Mouse (Mus musculus) heart, adult 8-10 months (tissue): ENCODE measurements around the gene Slc2a9. TPM values are rescaled to one million over a fixed set of nuclear protein-coding genes. Genes with fewer than 3 reads are reported as not detected.
"Not testable (repeated sequence)": the region's sequence is repeated elsewhere in the genome, so short reads cannot be mapped to it uniquely, and the experiment has no call there.

ENCODE experiments used
- DNase-seq: peaks from one replicate; pipeline ENCODE4 v3.0.0; 2022; ENCODE audit warnings: low spot score
- total RNA-seq, 4 experiments: library from RNA; stranded (reverse); gene quantifications; 2 replicates each; pipeline ENCODE4 v1.2.4; 2022

The Slc2a9 gene
- total RNA-seq, 4 experiments from 2014 or later: 0.94 to 2.1 (median 1.6) TPM

DNA sequence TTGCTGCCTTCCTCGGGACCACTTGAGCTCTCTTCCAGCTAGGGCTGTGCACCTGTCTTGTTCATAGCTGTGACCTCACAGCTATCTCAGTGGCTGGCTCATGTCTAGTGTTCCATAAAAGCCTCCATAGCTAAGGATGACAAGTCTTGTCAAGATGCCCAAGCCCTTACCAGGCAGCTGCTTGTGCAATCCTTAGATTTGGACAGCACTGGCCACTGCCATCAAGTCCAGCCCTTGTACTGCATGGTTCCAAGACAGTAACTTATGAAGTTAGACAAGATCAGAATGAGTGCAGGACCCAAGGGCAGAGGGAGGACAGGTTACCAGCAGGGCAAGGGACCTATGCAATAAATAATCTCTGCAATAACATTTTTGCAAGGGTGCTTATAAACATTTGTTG is 1.2 kb upstream of the Slc2a9 start:
- DNase-seq: no peak

DNA sequence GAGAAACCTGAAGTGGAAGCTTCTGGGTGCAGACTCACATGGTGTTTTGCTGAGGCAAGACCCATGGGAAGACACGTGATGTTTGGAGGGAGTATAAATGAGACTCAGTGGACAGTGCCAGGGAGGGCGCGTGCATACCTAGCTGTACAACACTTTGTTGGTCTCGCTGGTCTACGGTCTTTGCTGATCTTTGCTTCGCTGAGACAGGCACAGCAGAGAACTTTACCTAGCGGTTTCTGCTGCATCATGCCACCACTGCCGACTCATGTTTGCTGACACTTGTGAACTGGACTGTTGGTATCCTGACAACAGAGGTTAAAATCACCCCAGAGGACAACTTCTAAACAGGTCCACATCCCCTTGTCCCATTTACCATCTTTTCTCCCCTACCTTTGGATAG is 2.9 kb downstream of the Slc2a9 start:
- DNase-seq: no peak

DNA sequence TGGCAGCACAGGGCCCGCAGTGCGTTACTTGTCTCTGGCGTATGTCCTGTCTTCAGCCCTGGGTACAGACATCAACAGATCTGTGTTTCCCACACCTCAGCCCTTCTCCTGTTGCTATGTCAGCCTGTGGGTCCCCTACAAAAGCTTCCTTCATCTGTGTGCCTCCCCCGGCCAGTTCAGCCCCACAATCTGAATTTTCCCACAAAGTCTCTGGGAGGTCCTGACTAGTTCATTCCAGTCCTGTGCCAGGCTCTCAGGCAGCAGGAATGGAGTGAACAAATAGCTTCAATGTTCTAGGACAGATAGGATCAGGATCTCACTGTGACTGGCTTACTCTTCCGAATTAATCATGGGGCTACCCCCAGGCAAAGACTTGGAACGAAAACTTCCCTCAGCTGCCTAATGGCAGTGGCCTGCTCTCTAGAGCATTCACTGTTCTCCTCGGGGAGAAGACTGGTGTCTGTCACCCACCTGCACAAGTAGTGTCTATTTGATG is 3.6 kb downstream of the Slc2a9 start:
- no peak for DNase-seq

DNA sequence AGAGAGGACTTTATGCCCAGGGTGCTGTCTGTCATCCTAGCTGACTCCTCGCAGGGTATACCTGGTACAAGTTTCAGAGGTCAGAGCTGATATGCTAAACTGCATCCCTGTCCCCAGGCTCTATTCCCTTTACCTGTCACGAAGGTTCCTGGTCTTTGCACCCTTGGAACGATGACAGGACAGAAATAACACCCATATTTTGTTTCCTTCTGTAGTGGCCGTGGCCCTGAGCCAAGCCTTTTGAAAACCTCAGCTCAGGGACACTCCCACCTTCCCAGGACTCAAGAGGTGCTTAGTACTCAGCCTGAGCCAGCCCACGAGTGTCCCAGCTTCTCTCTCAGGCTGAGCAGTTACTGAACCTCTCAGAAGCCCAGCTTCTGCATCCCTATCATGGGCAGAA is 4.5 kb downstream of the Slc2a9 start:
- no peak for DNase-seq

DNA sequence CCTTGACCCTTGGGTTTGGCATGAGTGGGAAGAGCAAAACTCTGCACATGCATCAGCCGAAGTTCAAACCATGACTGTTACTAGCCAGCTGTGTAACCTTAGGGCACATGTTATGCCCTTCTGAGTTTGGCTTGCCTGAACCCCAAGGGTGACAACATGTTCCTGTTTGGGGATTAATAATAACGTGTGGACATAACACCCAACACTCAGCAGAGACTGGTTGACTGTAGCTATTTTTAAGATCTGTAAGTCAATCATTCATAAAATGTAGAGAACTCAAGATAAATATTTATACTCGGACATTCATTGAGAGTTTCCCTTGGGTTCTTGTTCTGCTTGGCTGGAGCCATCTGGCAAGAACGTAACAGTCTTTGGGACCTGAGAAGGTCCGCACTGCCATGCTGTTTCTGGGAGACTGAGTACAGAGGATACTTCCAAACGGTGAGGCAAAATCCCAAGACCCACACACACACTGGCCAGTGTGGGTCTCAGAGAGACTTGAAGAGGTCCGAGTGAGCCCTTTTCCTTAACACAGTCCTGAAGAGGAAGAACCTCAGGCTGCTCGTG is 6.4 kb downstream of the Slc2a9 start:
- DNase-seq: no peak

DNA sequence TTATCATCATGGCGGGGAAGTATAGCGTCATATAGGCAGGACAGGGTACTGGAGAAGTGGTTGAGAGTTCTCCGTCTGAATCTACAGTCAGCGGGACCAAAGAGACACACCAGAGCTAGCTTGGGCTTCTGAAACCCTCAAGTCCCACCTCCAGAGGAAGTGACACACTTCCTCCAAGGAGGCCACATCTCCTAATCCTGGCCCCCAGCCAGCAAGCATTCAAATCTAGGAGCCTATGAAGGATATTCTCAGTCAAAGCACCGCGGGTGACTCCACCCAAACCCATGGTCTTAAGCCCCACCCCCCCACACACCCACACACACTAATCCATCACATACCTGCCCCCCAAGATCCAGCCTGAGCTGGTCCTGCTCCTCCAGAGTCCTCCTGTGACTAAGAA is 9.1 kb downstream of the Slc2a9 start:
- no peak for DNase-seq

DNA sequence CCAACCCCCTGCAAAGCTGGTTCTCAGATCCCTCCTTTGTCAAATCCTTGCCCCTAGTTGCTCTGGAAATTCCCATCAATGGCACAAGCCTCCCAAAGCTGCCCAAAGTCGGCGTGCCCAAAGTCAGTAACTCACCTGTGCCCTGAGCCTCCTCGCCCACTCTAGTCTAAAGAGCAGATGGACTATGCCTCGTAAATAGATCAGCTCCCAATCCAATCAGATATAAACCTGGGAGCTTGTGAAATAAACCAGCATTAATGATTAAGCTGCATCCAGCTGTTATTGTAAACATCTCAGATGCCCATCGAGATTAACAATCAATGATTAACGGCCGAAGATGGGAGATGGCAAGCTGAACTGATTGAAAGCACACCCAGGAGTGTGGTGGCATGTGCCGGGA is 11.2 kb downstream of the Slc2a9 start:
- no peak for DNase-seq

DNA sequence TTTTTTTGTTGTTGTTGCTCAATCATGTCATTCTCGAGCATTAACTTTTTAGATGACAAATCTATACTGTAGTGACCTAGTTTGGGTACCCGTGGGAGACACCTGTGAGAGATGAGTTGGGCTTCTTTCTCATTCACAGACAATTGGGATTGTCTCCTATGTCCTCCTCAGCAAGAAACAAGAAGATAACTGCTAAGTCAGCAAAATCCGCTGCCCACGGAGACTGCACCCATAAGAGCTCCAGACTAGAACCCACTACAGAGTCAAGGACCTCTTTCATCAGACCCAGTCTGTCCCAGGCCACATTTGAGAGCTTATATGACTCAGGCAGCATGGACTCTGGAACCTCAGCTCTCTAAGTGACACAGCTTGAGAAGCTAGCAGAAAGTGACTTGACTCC is 13.2 kb downstream of the Slc2a9 start:
- no peak for DNase-seq

DNA sequence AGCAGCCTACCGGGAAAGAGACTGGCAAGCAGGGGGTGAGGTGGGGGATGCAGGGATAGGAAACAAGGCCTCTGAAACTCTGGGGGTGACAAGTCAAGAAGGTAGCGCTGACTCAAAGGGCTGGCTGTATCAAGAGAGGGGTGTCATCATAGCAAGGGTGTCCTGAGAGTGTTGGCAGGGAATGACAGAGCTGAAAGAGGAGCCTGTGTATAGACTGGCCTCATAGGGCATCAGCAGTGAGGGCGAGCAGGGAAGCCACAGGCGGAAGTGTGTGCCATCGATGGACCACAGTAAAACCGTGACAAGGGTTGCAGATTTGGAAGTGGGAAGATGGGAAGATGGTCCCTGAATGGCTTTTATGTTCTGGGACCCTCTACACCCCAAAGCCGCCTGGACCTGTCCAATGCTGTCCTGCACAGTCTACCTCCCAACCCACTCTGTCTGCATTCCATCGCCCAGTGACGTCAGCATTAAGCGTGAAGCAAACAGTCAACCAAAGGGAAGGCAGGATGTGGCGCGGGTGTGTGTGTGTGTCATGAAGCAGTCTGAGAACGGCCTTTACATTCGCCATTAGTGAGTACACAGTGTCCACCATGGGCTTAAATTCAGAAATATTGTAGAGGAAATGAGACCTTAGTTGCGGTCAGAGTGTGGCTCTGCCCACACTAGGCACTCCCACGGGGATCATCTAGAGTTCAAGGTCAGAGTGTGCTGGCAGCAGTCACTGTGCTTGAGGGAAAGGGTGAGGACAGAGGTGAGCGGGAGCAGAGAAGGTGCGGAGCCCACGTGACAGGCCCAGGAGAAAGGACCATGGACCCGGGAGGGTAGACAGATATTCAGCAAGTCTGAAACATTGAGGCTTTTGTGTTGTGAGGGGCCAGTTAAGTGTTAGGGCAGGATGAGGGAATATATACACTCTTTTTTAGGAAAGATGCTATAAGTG is 14.0 kb downstream of the Slc2a9 start:
- DNase-seq: no peak

DNA sequence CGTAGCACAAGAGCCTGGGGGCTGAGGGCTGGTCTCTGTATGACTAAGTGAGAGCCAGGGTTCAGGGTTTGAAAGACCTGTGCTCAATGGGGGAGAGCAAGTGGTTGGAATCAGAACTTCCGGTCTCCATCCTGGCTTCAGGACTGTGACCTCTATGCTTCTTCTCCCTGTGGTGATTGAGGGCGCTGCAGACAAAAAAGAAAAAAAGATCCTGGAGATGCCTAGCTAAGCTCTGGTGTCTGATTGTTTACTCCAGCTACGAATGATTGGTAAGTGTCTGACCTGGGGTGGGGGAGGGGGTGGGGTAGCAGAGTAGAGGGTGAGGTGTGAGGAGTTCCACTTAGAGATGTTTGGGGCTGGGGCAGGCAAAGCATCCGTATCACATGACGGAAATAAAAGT is 14.9 kb downstream of the Slc2a9 start:
- DNase-seq: no peak

DNA sequence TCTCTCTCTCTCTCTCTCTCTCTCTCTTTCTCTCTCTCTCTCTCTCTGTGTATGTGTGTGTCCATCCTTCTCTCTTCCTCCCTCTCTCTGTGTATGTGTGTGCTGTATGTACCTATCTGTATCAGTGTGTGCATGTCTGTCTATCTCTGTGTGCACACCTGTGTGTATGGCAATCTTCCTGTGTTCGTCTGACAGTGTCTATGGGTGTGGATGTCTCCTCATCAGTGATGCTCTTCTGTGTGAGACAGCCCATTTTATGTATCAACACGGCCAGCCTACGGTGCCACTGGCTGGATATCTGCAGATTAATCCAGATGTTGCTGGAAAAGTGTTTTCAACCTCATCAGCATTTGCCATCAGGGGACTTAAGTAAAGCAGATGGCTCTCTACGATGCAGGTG is 15.7 kb downstream of the Slc2a9 start:
- no peak for DNase-seq

DNA sequence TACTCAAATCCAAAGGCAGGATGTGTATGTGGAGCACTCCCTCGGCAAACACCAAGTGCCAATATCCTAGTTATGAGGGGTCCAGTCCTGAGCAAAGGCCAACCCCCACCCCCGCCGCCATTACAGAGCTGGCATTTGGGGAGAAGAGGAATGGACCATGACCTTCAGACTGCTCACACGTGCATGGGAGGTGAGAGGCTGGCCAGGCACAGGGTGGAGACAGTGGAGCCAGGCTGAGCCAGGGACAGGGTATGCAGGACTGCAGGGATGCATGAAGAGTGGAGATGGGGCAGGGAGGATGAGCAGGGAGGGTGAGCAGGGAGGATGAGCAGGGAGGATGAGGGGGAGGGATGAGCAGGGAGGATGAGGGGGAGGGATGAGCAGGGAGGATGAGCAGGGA is 17.0 kb downstream of the Slc2a9 start:
- no peak for DNase-seq

DNA sequence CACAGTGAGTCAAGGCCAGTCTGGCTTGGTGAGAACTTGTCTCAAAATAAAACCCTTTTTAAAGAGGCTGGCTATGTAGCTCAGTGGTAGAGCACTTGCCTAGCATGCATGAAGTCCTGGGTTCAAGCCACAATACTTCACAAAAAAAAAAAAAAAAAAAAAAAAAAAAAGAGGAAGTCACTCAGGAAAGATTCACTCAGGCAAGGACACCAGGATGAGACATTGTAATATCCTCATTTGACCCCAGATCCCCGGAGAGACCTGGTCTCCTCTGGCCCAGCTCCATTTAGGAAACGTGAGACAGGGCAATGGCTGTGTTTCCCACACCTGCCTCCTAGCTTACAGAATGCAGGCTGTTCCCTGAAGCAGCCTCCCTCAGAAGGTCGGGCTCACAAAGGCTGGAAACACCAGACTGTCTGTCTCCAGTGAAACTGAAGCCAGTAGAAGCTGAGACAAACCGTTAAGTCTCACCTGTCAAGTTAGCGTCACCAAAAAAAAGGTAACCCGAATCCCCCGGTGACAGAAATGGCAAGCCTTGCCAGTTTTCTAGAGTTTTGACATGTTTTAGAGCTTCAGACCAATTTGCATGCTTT is 19.3 kb downstream of the Slc2a9 start:
- no peak for DNase-seq

DNA sequence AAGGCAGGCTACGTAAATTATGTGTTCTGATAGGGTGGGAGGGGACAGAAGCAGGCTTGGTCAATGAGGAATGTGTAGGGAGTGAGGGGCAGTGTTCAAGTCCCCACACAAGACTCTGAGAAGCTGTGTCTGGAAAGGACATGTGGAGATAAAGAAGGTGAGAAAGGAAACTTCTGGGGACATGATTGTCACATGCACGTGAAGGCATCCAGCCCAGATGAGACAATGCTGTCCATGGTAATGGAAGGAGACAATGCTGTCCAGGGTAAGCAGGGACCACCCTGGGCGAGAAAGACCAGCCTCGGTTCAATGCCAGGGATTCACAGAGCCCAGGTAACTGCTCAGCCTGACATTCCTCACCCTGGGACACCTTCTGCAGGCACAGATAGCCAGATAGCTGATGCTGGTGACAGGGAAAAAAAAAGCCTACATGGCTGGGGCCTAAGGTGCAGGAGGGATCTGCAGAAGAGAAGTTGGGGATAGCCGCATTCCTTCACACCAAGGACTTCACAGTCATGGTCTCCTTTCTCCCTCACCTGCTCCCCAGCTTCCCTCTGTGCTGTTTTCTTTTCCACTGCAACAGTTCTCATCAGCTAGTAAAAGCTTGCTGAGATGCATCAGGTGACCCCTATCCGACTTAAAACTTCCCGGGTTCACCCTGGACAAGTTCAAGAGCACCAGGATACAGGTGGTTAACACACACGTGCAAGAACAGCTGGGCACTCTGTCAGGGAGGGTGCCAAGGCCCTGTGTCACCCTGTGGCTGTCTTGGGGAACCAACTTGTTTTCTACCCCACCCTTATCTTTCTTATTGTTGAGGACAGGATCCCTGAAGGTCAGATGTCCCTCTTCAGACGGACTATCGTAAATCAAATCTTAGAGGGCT is 21.9 kb downstream of the Slc2a9 start:
- DNase-seq: no peak

DNA sequence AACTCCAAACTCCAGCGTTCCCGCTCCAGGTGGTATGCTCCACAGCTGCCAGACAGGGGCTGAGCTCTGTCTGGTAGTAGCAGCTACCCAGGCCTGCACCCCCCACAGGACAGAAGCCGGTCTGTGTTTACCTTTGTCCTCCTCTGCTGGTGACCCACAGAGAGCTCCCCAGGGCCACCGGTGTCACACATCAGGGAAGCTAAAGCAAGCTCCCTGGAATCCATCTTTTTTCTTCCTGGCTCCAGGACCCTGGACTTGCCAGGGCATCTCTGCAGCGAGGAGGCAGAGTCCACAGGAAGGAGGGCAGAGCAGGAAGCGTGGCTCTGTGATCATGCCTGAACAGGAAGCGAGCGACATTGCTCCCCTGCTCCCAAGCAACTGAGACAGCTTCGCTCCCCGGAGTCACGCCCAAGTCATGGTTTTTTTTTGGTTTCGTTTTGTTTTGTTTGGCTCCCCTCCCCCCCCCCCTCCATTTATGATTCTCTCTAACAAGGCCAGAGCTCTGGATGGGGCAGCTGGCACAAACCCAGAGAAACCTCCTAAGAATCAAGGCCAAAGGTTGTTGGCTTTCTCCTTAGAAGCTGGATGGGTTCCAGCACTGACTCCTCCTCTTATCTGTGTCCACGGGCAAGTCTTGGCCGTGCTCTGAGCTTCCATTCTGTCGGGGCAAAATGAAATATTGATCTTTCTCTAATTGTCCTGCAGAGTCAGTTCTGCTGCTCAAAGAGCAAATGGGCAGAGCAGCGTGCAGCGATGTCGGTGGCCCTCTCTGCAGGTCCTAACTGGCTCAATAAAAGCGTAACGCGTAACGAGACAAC is 22.8 kb downstream of the Slc2a9 start:
- DNase-seq: peak; percentile 56

DNA sequence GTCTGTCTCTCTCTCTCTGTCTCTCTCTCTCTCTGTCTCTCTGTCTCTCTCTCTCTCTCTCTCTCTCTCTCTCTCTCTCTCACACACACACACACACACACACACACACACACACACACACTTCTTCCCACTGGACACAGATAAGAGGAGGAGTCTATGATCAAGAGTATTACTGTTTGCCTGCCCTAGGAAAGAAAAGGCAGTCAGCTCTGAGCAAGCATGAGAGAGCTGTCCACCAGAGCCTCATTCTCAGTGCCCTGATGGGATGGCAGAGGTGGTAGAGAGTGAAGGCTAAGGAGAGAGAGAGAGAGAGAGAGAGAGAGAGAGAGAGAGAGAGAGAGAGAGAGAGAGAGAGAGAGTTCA is 23.4 kb downstream of the Slc2a9 start:
- DNase-seq: not testable (repeated sequence)

DNA sequence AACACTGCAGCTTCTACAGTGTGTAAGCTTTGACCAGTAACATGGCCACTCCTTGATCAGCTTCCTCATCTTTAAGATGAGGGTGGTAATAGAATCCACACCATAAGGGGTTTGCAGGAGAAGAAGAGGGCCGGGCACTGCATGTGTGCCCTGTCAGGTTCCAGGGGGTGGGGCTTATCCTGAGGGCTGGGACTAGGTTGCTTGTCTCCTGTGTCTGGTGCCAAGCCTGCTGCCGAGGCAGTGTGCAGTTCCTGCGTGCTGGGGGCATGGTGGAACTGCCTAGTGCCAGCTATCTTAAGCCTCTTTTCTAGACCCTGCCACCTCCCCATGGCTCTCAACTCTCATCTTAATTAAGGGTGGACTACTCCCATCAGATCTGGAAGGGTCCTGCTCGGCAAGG is 23.9 kb downstream of the Slc2a9 start:
- DNase-seq: no peak

DNA sequence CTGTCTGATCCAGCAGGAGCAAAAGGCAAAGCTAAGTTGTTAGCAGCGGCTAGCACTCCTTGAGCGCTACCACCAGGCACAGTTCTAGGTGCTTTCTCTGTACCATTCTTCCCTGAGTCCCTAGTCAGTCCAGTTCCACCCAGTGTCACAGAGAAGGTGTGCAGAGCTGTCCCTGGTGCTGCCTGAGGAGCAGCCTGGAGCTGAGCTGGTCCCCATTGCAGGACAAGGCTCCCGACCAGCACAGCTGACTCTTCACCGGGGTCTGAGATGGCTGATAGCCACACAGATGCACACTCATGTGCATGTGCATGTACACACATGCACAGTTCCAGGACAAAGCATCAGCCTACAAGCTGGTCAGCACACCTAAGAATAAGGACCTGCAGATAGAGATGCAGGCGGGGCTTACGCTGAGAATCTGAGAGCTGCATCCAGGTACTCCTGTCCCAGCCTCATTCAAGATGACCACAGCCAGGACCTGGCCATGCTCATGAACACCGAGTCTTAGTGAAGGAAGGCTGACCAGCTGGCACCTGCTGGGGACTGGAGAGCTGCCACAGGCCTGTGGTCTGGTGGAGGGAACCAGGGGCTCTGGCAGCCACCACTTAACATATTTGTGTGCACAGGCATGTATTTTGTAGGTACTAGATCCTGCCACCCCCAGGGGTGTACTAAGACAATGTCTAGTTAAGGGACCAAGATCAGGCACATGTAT is 25.1 kb downstream of the Slc2a9 start:
- DNase-seq: no peak

DNA sequence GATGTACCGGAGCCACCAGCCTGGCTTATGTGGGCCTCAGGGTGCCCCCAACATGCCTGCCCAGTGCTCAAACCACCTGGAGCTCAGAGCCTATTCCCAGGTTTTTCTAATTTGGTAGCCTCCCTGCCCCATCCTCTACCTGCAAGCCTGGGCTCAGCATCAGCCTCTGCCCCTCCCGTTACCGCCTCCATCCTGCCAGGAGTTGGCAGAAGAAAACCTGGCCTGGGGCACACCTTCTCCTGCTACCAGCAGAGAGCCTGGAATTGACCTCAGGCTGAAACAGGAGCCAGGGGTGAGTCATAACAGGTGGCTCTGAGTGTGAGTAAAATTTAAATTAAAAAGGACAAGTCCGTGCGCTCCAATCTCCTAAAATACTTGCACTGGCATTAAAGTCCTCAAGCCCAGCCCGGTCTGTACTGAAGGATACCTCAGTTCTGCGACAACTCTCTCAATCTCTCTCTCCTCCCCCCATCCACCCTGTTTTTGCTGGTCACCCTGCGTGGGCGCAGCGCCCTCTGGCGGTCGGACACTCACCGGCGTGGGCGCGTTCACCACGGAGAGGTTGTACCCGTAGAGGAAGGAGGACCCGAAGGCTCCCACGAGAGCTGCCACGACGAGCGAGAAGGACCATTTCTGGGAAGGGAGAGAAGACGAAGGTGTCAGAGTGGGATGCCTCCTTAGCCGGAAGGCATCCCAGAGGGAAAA is 25.9 kb downstream of the Slc2a9 start:
- DNase-seq: no peak

DNA sequence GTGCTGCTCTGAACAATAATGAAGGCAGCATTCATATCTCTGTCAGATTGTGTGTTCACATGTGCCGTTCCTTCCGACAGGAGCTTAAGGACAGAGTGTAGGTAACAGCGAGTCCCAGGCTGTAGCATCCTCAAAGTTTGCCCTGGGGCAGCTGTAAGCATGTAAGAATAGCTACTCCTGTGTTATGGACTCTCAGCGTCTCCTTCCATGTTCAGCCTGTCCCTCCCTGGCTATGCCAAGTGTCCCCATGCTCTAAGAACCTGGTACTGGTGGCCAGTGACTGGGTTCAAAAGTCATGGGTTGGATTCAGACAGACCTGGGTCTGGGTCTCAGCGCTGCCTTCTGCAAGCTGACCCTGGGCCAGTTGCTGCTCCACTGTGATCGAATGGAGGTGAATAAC is 32.1 kb downstream of the Slc2a9 start:
- DNase-seq: no peak
